Mouse (Mus musculus) stomach, embryonic 15.5 days (tissue): ENCODE results near the gene Ccdc43. TPM values are rescaled to one million over a fixed set of nuclear protein-coding genes. Genes with fewer than 3 reads are reported as not detected.

ENCODE experiments used
- microRNA-seq: library from miRNA; unstranded; fragments of <30 nt; microRNA quantifications from one replicate; pipeline ENCODE4, GENCODE M21; 2016
- polyA plus RNA-seq: library from polyadenylated mRNA; unstranded; fragments of >200 nt; fragmentation: Nextera tagmentation; extraction: Ambion mirVana; gene quantifications from 2 replicates; pipeline ENCODE4 v1.2.1, GENCODE M21; 2015

The Ccdc43 gene
- polyA plus RNA-seq, 1 experiment from 2014 or later = 38.3 TPM

Small RNA genes lying within 50 kb of the gene (microRNA-seq; reads per million reads assigned to microRNA genes)
- not detected for gene Gm22920

Other genes starting within 250 kb of the Ccdc43 start
- 7.3 and 7.8 TPM in 2 replicates for gene Itga2b, start 227.7 kb downstream of the Ccdc43 start, polyA plus RNA-seq
- 47.4 and 51.0 TPM in 2 replicates for gene Gpatch8, start 141.4 kb downstream of the Ccdc43 start, polyA plus RNA-seq
- 19.2 TPM in 2 replicates for gene Gm11627, start 118.3 kb downstream of the Ccdc43 start, polyA plus RNA-seq
- gene Fzd2, start 93.4 kb downstream of the Ccdc43 start, polyA plus RNA-seq = 21.9 and 23.7 TPM in 2 replicates
- 0.55 and 1.0 TPM in 2 replicates for gene Meioc, start 34.1 kb downstream of the Ccdc43 start, polyA plus RNA-seq
- 4.7 and 7.7 TPM in 2 replicates for gene Adam11, start 63.7 kb upstream of the Ccdc43 start, polyA plus RNA-seq
- gene Gjc1, start 121.9 kb upstream of the Ccdc43 start, polyA plus RNA-seq = 39.0 and 43.7 TPM in 2 replicates
- gene Higd1b, start 138.1 kb upstream of the Ccdc43 start, polyA plus RNA-seq = 1.4 and 1.5 TPM in 2 replicates
- 155 and 169 TPM in 2 replicates for gene Eftud2, start 183.2 kb upstream of the Ccdc43 start, polyA plus RNA-seq
- gene Ccdc103, start 183.4 kb upstream of the Ccdc43 start, polyA plus RNA-seq = 1.1 TPM in 2 replicates
- not detected in 2 replicates for gene Fam187a, start 187.4 kb upstream of the Ccdc43 start, polyA plus RNA-seq
- gene Gfap, start 203.1 kb upstream of the Ccdc43 start, polyA plus RNA-seq = 0.70 and 1.2 TPM in 2 replicates
- gene Kif18b, start 227.3 kb upstream of the Ccdc43 start, polyA plus RNA-seq = 9.5 TPM in 2 replicates
- gene C1ql1, start 248.9 kb upstream of the Ccdc43 start, polyA plus RNA-seq = 5.1 and 5.6 TPM in 2 replicates